Mouse (Mus musculus) 3T3-L1 (cell line): Measurements from ENCODE around the gene Vangl2.

ENCODE experiments used
- DNase-seq: peaks from one replicate; pipeline ENCODE4 v3.0.0-alpha.2; 2015; ENCODE audit warnings: low read depth, low spot score

Gene Vangl2

DNA sequence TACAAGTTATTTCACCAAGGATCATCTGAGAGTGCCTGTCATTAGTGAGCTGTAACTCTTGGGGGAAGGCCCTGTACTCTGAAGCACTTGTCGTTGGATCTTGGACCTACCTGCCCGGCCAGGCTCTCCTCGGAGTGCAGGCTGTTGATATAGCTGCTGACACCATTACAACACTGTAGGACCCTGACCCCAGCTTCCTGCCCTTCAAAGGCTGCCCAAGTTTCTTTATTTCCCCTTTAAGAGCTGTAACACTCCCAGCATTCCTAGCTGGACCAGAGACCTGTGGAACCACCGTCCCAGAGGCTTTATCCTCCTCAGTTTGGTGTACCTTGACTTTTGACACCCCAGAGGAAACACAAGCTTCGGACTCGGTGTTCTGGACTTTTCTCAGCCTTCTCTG, 59.0 kb downstream of the Vangl2 start:
- no peak for DNase-seq

DNA sequence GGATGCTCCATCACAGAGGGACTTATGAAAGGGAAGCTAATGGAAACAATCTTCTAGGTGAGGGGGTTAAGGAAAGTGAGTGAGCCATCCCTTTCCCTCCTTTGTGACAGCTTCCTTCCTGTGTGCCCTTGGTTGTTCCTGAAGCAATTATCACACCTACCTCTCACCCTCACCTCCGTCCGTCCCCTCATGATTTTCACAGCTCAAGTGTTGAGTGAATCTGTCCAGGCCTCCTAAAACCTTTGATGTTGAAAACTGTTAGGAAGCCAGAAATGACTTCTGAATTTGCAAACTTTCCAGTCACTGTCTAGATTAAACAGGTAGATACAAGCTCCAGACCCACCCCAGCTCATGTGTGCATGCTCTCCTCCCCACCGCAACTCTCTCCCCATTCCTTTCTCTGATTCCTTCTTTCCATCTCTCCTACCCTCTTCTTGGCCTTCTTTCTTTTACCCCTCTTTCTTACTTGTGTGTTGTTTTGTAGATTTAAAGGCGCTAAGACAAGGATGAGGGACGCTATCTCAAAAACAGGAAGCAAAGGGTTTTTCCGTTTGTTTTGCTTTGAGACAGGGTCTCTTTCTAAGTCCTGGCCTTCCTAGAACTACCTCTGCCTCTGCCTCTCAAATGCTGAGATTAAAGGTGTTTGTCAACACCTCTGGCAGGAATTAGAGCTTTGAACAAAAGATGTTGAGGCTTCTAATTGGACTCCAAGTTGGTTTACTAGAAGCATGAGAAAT, 62.0 kb downstream of the Vangl2 start:
- DNase-seq = no peak

DNA sequence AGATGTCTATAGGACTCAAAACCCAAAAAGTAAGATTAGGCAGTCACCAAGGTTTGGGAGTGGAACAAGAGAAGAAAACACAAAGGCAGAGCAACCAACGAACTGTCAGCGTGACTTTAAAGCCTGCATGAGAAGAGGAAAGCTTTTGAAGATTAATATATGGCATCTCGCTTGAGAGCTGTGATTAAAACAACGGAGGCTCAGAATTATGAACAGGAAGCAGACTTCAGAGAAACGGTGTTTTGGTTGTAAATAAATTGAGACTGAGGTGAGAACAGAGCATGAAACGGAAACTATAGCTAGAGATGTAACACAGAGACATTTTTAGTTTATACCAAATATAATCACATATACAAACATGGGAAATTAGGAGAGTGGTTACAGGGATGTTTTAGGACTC, 64.6 kb downstream of the Vangl2 start:
- no peak for DNase-seq

DNA sequence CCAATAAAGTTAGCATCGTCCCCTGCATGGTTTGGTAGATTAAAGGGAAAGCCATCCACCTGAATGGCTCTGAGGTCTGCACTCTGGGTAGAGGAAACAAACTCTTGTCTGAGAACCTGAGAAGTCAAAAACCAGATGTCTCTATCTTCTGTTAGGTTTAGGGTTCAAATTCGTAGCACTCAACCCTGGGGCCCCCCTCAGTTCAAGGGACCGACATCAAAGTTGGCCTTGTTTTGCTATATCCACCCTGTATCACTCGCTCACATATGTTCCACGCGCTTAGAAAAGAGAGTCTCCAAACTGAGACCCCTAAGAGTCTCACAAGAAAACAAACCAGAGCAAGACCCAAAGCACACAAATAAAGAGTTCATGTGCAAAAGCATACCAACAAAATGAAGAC, 66.5 kb downstream of the Vangl2 start:
- no peak for DNase-seq

DNA sequence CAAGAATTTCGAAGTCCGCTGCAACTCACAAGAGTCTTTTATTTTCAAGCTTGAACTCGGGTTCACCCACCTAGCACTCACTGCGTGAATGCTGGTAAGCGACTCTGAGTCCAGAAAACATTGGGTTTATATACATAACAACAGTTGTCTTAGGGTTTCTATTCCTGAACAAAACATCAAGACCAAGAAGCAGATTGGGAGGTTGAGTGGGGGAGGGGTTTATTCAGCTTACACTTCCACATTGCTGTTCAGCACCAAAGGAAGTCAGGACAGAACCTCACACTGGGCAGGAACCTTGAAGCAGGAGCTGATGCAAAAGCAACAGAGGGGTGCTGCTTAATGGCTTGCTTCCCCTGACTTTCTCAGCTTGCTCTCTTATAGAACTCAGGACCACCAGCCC, 67.5 kb downstream of the Vangl2 start:
- DNase-seq = no peak

DNA sequence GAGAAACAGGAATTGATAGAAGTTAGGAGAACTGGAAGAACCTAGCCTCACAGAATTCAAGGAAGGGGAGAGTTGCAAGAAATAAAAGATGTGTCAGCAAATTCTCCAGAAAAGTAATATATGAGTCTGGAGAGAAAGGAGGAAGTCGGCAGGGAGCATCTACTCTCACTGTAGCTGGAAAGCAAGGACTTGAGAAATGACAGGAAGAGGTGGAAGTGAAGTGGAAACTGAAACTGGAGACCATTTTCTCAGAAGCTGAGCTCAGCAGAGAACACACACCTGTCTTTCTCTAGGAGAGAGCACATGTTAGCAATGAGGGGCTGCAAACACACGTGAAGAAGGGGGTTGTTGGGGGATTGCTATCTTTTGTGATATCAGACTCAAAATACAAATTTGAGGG, 70.8 kb downstream of the Vangl2 start:
- DNase-seq = no peak

DNA sequence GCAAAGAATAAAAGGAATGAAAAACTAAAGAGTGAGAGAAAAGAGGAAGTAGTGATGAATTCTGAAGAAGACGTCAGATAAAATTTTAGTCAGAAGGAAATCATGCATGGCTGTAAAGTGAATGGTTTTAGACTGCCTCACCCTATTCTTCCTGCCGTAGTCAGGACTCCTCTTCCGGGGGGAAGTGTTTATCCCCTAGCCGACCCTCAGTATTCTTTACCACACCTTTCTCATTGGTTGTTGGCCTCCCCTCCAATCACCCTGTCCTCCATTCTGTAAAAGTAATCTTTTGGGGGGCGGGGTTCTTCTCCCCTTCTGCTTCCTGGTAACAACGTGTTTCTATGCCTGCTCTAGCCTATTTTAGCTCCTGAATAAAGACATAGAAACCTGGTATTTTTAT, 73.2 kb downstream of the Vangl2 start:
- no peak for DNase-seq
